Mouse (Mus musculus): Measurements from ENCODE around the gene Aurka. TPM values are rescaled to one million over a fixed set of nuclear protein-coding genes. Genes with fewer than 3 reads are reported as not detected.

Gene Aurka
- polyA plus RNA-seq, 1 experiment from 2014 or later = 24.1 TPM

- TF ChIP-seq EP300 (optimal IDR thresholded peaks at IDR 0.05) (no peak), CTCF (IDR thresholded peaks at IDR 0.05; ENCODE audit: low read depth) (no peak)
- 53% methylated on average over 5 of the region's 5 CpGs for WGBS
- no peak for ATAC-seq (ENCODE audit: low FRiP score, low TSS enrichment)
These were observed 28.7 kb downstream of the Aurka start for GRCm38 (mm10) chr2:172341606-172342005.

GRCm38 (mm10) chr2:172340936-172341335, 29.4 kb downstream of the Aurka start:
- Histone ChIP-seq H3K36me3 (ENCODE audit: control insufficient read depth, insufficient read depth, low read length) (no peaks in the 10 kb centered on the region), H3K27me3 (ENCODE audit: control insufficient read depth, insufficient read depth, low read length) (no peaks in the 10 kb centered on the region), H3K9me3 (ENCODE audit: control insufficient read depth, low read length) (no peaks in the 10 kb centered on the region), H3K27ac (replicated peaks) (no peak overlapping the region), H3K4me3 (ENCODE audit: low read depth, low read length) (no peak overlapping the region), H3K4me1 (replicated peaks; ENCODE audit: control insufficient read depth, insufficient read depth) (no peaks in the 10 kb centered on the region), H3K4me2 (replicated peaks; ENCODE audit: low read depth) (no peak overlapping the region), H3K9ac (ENCODE audit: low read length) (no peak overlapping the region)
- DNase-seq (ENCODE audit: low spot score) (no peak), ATAC-seq (ENCODE audit: low FRiP score, low TSS enrichment) (no peak)
- WGBS = 53% methylated on average over 3 of the region's 3 CpGs
- no peak for TF ChIP-seq EP300 (optimal IDR thresholded peaks at IDR 0.05)
- TF ChIP-seq CTCF (IDR thresholded peaks at IDR 0.05; ENCODE audit: low read depth) = no peak

More at GRCm38 (mm10) chr2:172341606-172342005, 28.7 kb downstream of the Aurka start:
- H3K4me1 ChIP-seq (replicated peaks; ENCODE audit: control insufficient read depth, insufficient read depth) = no peaks in the 10 kb centered on the region
- H3K9me3 ChIP-seq (ENCODE audit: control insufficient read depth, low read length) = no peaks in the 10 kb centered on the region
- no peak overlapping the region for H3K4me2 ChIP-seq (replicated peaks; ENCODE audit: low read depth)
- no peak overlapping the region for H3K4me3 ChIP-seq (ENCODE audit: low read depth, low read length)
- H3K27ac ChIP-seq (replicated peaks) = no peak overlapping the region
- H3K27me3 ChIP-seq (ENCODE audit: control insufficient read depth, insufficient read depth, low read length) = no peaks in the 10 kb centered on the region
- H3K36me3 ChIP-seq (ENCODE audit: control insufficient read depth, insufficient read depth, low read length) = no peaks in the 10 kb centered on the region
- H3K9ac ChIP-seq (ENCODE audit: low read length) = no peak overlapping the region
- no peak for DNase-seq (ENCODE audit: low spot score)

GRCm38 (mm10) chr2:172338206-172338942, 32.0 kb downstream of the Aurka start:
- 87% methylated on average over 19 of the region's 19 CpGs for WGBS
- no peak for ATAC-seq (ENCODE audit: low FRiP score, low TSS enrichment)
- Histone ChIP-seq H3K4me2 (replicated peaks; ENCODE audit: low read depth) (no peak overlapping the region), H3K4me3 (ENCODE audit: low read depth, low read length) (no peak overlapping the region), H3K9ac (ENCODE audit: low read length) (no peak overlapping the region), H3K27ac (replicated peaks) (no peak overlapping the region), H3K36me3 (ENCODE audit: control insufficient read depth, insufficient read depth, low read length) (no peaks in the 10 kb centered on the region), H3K27me3 (ENCODE audit: control insufficient read depth, insufficient read depth, low read length) (no peaks in the 10 kb centered on the region), H3K4me1 (replicated peaks; ENCODE audit: control insufficient read depth, insufficient read depth) (no peaks in the 10 kb centered on the region), H3K9me3 (ENCODE audit: control insufficient read depth, low read length) (no peaks in the 10 kb centered on the region)
- DNase-seq (ENCODE audit: low spot score) = no peak
- no peak for TF ChIP-seq EP300 (optimal IDR thresholded peaks at IDR 0.05)
- TF ChIP-seq CTCF (IDR thresholded peaks at IDR 0.05; ENCODE audit: low read depth) = no peak

GRCm38 (mm10) chr2:172329179-172329578, 41.2 kb downstream of the Aurka start:
- WGBS = 8% methylated on average over 13 of the region's 13 CpGs

GRCm38 (mm10) chr2:172328248-172328647, 42.1 kb downstream of the Aurka start:
- 53% methylated on average over 8 of the region's 8 CpGs for WGBS
- H3K27me3 ChIP-seq (ENCODE audit: control insufficient read depth, insufficient read depth, low read length) = no peaks in the 10 kb centered on the region
- H3K36me3 ChIP-seq (ENCODE audit: control insufficient read depth, insufficient read depth, low read length) = no peaks in the 10 kb centered on the region
- H3K27ac ChIP-seq (replicated peaks) = no peak overlapping the region
- TF ChIP-seq EP300 (optimal IDR thresholded peaks at IDR 0.05) (no peak), CTCF (IDR thresholded peaks at IDR 0.05; ENCODE audit: low read depth) (no peak)
- no peak overlapping the region for H3K4me2 ChIP-seq (replicated peaks; ENCODE audit: low read depth)
- H3K4me3 ChIP-seq (ENCODE audit: low read depth, low read length) = no peak overlapping the region
- no peak for DNase-seq (ENCODE audit: low spot score)
- H3K9ac ChIP-seq (ENCODE audit: low read length) = no peak overlapping the region
- no peaks in the 10 kb centered on the region for H3K4me1 ChIP-seq (replicated peaks; ENCODE audit: control insufficient read depth, insufficient read depth)
- H3K9me3 ChIP-seq (ENCODE audit: control insufficient read depth, low read length) = no peaks in the 10 kb centered on the region
- ATAC-seq (ENCODE audit: low FRiP score, low TSS enrichment) = no peak

More at GRCm38 (mm10) chr2:172329179-172329578, 41.2 kb downstream of the Aurka start:
- H3K4me1 ChIP-seq (replicated peaks; ENCODE audit: control insufficient read depth, insufficient read depth) = no peaks in the 10 kb centered on the region
- H3K9ac ChIP-seq (ENCODE audit: low read length) = no peak overlapping the region
- TF ChIP-seq EP300 (optimal IDR thresholded peaks at IDR 0.05) = no peak
- peak; percentile 82 for TF ChIP-seq CTCF (IDR thresholded peaks at IDR 0.05; ENCODE audit: low read depth)
- no peak overlapping the region for H3K4me2 ChIP-seq (replicated peaks; ENCODE audit: low read depth)
- DNase-seq (ENCODE audit: low spot score) (peak; percentile 63), ATAC-seq (ENCODE audit: low FRiP score, low TSS enrichment) (no peak)
- no peak overlapping the region for H3K27ac ChIP-seq (replicated peaks)
- no peaks in the 10 kb centered on the region for H3K36me3 ChIP-seq (ENCODE audit: control insufficient read depth, insufficient read depth, low read length)
- no peaks in the 10 kb centered on the region for H3K27me3 ChIP-seq (ENCODE audit: control insufficient read depth, insufficient read depth, low read length)
- H3K9me3 ChIP-seq (ENCODE audit: control insufficient read depth, low read length) = no peaks in the 10 kb centered on the region
- no peak overlapping the region for H3K4me3 ChIP-seq (ENCODE audit: low read depth, low read length)

- Histone ChIP-seq H3K9me3 (ENCODE audit: control insufficient read depth, low read length) (no peaks in the 10 kb centered on the region), H3K27me3 (ENCODE audit: control insufficient read depth, insufficient read depth, low read length) (no peaks in the 10 kb centered on the region), H3K27ac (replicated peaks) (no peak overlapping the region), H3K9ac (ENCODE audit: low read length) (no peak overlapping the region), H3K36me3 (ENCODE audit: control insufficient read depth, insufficient read depth, low read length) (no peaks in the 10 kb centered on the region), H3K4me2 (replicated peaks; ENCODE audit: low read depth) (no peak overlapping the region), H3K4me1 (replicated peaks; ENCODE audit: control insufficient read depth, insufficient read depth) (no peaks in the 10 kb centered on the region), H3K4me3 (ENCODE audit: low read depth, low read length) (no peak overlapping the region)
- DNase-seq (ENCODE audit: low spot score) (peak; percentile 70), ATAC-seq (ENCODE audit: low FRiP score, low TSS enrichment) (no peak)
- WGBS = 16% methylated on average over 9 of the region's 9 CpGs
- no peak for TF ChIP-seq EP300 (optimal IDR thresholded peaks at IDR 0.05)
- TF ChIP-seq CTCF (IDR thresholded peaks at IDR 0.05; ENCODE audit: low read depth) = peak; percentile 37
These were observed 49.5 kb downstream of the Aurka start for GRCm38 (mm10) chr2:172320878-172321277.
